ENCODE assay signal across 11 mouse cellular contexts in genomic region chr1:171917305-171918039, GRCm38 (mm10). TPM values are rescaled to one million over a fixed set of nuclear protein-coding genes. Genes with fewer than 3 reads are reported as not detected.
DNase-seq lines count a peak whose midpoint lies in the region.
"Had no signal": no experiment of that assay in that cellular context is flagged by ENCODE, and none has a peak within 500 bp of the region (broad histone marks: within the 10 kb centered on the region; RNA-seq: fewer than 3 reads in every experiment).

Slamf6 (plus strand) TSS chr1:171917515.

- peak; percentile 3 for DNase-seq in gastrocnemius, adult 18-20 months (ENCODE audit: low spot score)
- no peak for DNase-seq in gastrocnemius, postnatal 36 days
- DNase-seq in heart, adult 9 months (ENCODE audit: low spot score in 2 of 2) = peak; percentile 12
- peak; percentile 26 for DNase-seq in lung, postnatal 25 days (ENCODE audit: low spot score)
- DNase-seq in spleen, postnatal 4 days (ENCODE audit: low spot score in 2 of 2) = peak; percentile 39 to 73
- no peak for DNase-seq in left cerebral cortex, postnatal 14 days (ENCODE audit: low spot score in 2 of 2)
- DNase-seq in cerebellum, adult 8-10 months = no peak
- no peak for DNase-seq in frontal cortex, postnatal 25 days (ENCODE audit: low spot score in 2 of 2)
- DNase-seq: adrenal gland, adult 2 months; gastrocnemius, postnatal 10 days; midbrain, embryonic 14.5 days had no signal

- intact Hi-C loops in gastrocnemius, postnatal 36 days (cut with DNase I) = no loop called here
- intact Hi-C loops in left cerebral cortex, postnatal 14 days (cut with DNase I) = no loop called here

RNA-seq across cellular contexts. Expression of gene Slamf6, which starts in this region (rescaled TPM):
- not detected for total RNA-seq in gastrocnemius, adult 18-20 months (2021)
- total RNA-seq in gastrocnemius, postnatal 36 days (2021) = 1 to 10 TPM in 1 of 2 experiments, not detected in 1; 1.3 TPM
- total RNA-seq in left cerebral cortex, postnatal 14 days (2021) = under 1 TPM; 0.07 to 0.23 TPM

Comparison
In these comparisons a context has a peak if more than half of its experiments do, and no peak if none do; other contexts are left out.
1. Peak in DNase-seq in gastrocnemius, adult 18-20 months; RNA of the gene not detected or under 1 TPM.
2. DNase-seq: peak in heart, adult 9 months (2 of 2), lung, postnatal 25 days (single experiment) and spleen, postnatal 4 days (2 of 2); none in gastrocnemius, postnatal 36 days (0 of 2), left cerebral cortex, postnatal 14 days (0 of 2), cerebellum, adult 8-10 months (single experiment) and frontal cortex, postnatal 25 days (0 of 2).